Mouse (Mus musculus): ENCODE results near the gene Dcaf17.

Gene Dcaf17

GRCm38 (mm10) chr2:71055300-71056114 lies at the start of gene Dcaf17, which contains the start of gene Mettl8:
Gene Dcaf17 (plus strand): TSS chr2:71055328.
Gene Mettl8 (minus strand): TSS chr2:71055583.
- peak; percentile 97 for DNase-seq (ENCODE audit: low spot score)

GRCm38 (mm10) chr2:71011816-71012215 lies 43.3 kb upstream of the Dcaf17 start:
- DNase-seq (ENCODE audit: low spot score): no peak

GRCm38 (mm10) chr2:71013521-71013920 lies 41.6 kb upstream of the Dcaf17 start:
- no peak for DNase-seq (ENCODE audit: low spot score)

- no peak for DNase-seq (ENCODE audit: low spot score)
Observed at GRCm38 (mm10) chr2:71019277-71019676, 35.9 kb upstream of the Dcaf17 start.

- no peak for DNase-seq (ENCODE audit: low spot score)
Observed at GRCm38 (mm10) chr2:71019704-71020375, 35.3 kb upstream of the Dcaf17 start.

- no peak for DNase-seq (ENCODE audit: low spot score)
Observed at GRCm38 (mm10) chr2:71020674-71021073, 34.5 kb upstream of the Dcaf17 start.

- DNase-seq (ENCODE audit: low spot score): no peak
Observed at GRCm38 (mm10) chr2:71022991-71023390, 32.1 kb upstream of the Dcaf17 start.

- DNase-seq (ENCODE audit: low spot score): no peak
Observed at GRCm38 (mm10) chr2:71023986-71024385, 31.1 kb upstream of the Dcaf17 start.

- peak; percentile 54 for DNase-seq (ENCODE audit: low spot score)
Observed at GRCm38 (mm10) chr2:71025576-71026315, 29.4 kb upstream of the Dcaf17 start.

GRCm38 (mm10) chr2:71026787-71027186 lies 28.3 kb upstream of the Dcaf17 start:
- peak; percentile 64 for DNase-seq (ENCODE audit: low spot score)

GRCm38 (mm10) chr2:71027631-71028030 lies 27.5 kb upstream of the Dcaf17 start:
- DNase-seq (ENCODE audit: low spot score): no peak

- no peak for DNase-seq (ENCODE audit: low spot score)
Observed at GRCm38 (mm10) chr2:71030663-71031062, 24.5 kb upstream of the Dcaf17 start.

GRCm38 (mm10) chr2:71031973-71032794 lies 22.9 kb upstream of the Dcaf17 start:
- no peak for DNase-seq (ENCODE audit: low spot score)

- no peak for DNase-seq (ENCODE audit: low spot score)
Observed at GRCm38 (mm10) chr2:71033014-71033413, 22.1 kb upstream of the Dcaf17 start.

GRCm38 (mm10) chr2:71033987-71034386 lies 21.1 kb upstream of the Dcaf17 start:
- no peak for DNase-seq (ENCODE audit: low spot score)

- no peak for DNase-seq (ENCODE audit: low spot score)
Observed at GRCm38 (mm10) chr2:71037447-71037846, 17.7 kb upstream of the Dcaf17 start.

- peak; percentile 56 for DNase-seq (ENCODE audit: low spot score)
Observed at GRCm38 (mm10) chr2:71039522-71040121, 15.5 kb upstream of the Dcaf17 start.

- no peak for DNase-seq (ENCODE audit: low spot score)
Observed at GRCm38 (mm10) chr2:71046151-71046550, 9.0 kb upstream of the Dcaf17 start.

GRCm38 (mm10) chr2:71046751-71047320 lies 8.3 kb upstream of the Dcaf17 start:
- no peak for DNase-seq (ENCODE audit: low spot score)

- DNase-seq (ENCODE audit: low spot score): no peak
Observed at GRCm38 (mm10) chr2:71048896-71049295, 6.2 kb upstream of the Dcaf17 start.

- no peak for DNase-seq (ENCODE audit: low spot score)
Observed at GRCm38 (mm10) chr2:71050511-71050910, 4.6 kb upstream of the Dcaf17 start.
